Mouse (Mus musculus): Measurements from ENCODE around the gene Sec16b. TPM values are rescaled to one million over a fixed set of nuclear protein-coding genes. Genes with fewer than 3 reads are reported as not detected.

Gene Sec16b
- polyA plus RNA-seq, 1 experiment from 2014 or later, result 2.6 TPM

GRCm38 (mm10) chr1:157547658-157548057 lies 41.1 kb downstream of the Sec16b start:
- Histone ChIP-seq H3K27me3 (no peaks in the 10 kb centered on the region), H3K27ac (no peak overlapping the region), H3K9me3 (replicated peaks) (no peaks in the 10 kb centered on the region), H3K4me2 (no peak overlapping the region), H3K4me3 (replicated peaks) (no peak overlapping the region), H3K36me3 (no peaks in the 10 kb centered on the region), H3K4me1 (no peaks in the 10 kb centered on the region), H3K9ac (no peak overlapping the region)
- no peak for ATAC-seq (replicated peaks; ENCODE audit: low FRiP score)
- WGBS, result 77% methylated on average over 5 of the region's 5 CpGs

- H3K9ac ChIP-seq, result no peak overlapping the region
- no peak for ATAC-seq (replicated peaks; ENCODE audit: low FRiP score)
- H3K4me3 ChIP-seq (replicated peaks), result no peak overlapping the region
- no peak overlapping the region for H3K4me2 ChIP-seq
- no peaks in the 10 kb centered on the region for H3K9me3 ChIP-seq (replicated peaks)
- no peak overlapping the region for H3K27ac ChIP-seq
- no peaks in the 10 kb centered on the region for H3K36me3 ChIP-seq
- peaks cover 7% of the 10 kb centered on the region for H3K4me1 ChIP-seq
- H3K27me3 ChIP-seq, result no peaks in the 10 kb centered on the region; the same call in 1 of the 2 replicates
- 59% methylated on average over 3 of the region's 3 CpGs for WGBS
Measured at GRCm38 (mm10) chr1:157549721-157550120, 43.2 kb downstream of the Sec16b start.

- no peaks in the 10 kb centered on the region; the same call in 1 of the 2 replicates for H3K27me3 ChIP-seq
- no peak overlapping the region for H3K27ac ChIP-seq
- peak; percentile 66 for ATAC-seq (replicated peaks; ENCODE audit: low FRiP score)
- no peaks in the 10 kb centered on the region for H3K36me3 ChIP-seq
- no peak overlapping the region for H3K9ac ChIP-seq
- no peak overlapping the region for H3K4me2 ChIP-seq
- peaks cover 23% of the 10 kb centered on the region for H3K4me1 ChIP-seq
- H3K4me3 ChIP-seq (replicated peaks), result no peak overlapping the region
- H3K9me3 ChIP-seq (replicated peaks), result no peaks in the 10 kb centered on the region
- 54% methylated on average over 7 of the region's 7 CpGs for WGBS
Measured at GRCm38 (mm10) chr1:157552749-157553451, 46.4 kb downstream of the Sec16b start.

DNA sequence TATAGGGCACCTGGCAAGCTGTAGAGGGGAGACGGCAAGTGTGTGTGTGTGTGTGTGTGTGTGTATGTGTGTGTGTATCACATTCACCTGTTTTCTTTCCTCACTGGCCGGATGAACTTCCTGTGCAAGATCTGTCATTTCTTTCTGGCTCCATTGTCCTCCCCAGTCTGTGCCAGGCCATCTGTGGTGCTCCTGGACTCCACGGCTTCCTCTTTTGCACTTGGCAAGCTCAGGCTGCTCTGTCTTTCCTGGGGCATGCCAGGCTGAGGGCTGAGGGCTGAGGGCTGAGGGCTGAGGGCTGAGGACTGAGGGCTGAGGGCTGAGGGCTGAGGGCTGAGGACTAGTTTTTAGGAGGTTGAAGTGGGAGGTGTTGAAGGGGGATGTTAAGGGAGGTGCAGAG lies 47.6 kb downstream of the Sec16b start:
- Histone ChIP-seq H3K36me3 (no peaks in the 10 kb centered on the region), H3K4me2 (peak overlapping the region; percentile 58; the same call in 1 of the 2 replicates), H3K27me3 (no peaks in the 10 kb centered on the region; the same call in 1 of the 2 replicates), H3K4me1 (peaks cover 23% of the 10 kb centered on the region), H3K9ac (no peak overlapping the region), H3K4me3 (replicated peaks) (no peak overlapping the region), H3K27ac (no peak overlapping the region), H3K9me3 (replicated peaks) (no peaks in the 10 kb centered on the region)
- ATAC-seq (replicated peaks; ENCODE audit: low FRiP score), result no peak
- 82% methylated on average over 3 of the region's 3 CpGs for WGBS

DNA sequence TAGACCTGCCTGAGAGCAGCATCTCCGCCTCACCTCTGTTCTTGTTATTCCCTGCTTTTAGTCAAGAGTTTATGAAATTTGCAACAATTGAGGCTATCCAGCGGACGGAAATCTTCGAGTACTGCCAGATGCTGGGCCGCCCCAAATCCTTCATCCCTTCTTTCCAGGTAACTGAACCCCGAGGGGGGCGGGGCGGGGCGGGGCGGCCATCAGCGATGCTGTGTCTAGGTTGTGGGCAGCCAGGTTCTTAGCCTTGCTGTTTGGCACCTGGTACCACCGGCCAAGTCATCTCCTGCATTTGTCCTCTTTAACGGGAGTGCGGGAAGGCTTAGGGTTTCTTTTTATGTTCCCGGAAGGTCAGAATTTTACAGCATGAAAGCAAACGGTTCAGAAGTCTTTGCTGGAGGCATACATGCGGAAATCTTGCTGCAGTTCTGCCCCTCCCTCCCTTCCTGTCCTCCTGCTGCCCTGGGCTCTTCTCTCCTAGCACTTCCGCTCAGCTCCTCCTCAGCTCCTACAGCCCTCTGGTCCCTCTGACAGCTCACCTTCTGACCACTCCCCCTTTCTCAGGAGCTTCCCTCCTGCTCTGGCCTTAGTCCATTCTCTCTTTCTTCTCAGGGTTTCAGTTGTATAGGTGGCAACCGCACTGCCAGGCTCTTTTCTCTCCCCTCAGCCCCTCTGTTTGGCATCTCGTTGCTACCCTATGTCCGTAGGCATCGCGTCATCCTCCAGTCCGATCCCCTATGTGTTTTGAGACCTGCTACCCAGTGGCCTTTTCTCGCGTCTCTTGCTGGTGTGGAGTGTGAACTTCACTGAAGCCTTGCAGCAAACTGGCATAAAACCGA lies 48.4 kb downstream of the Sec16b start:
- Histone ChIP-seq H3K4me1 (peaks cover 23% of the 10 kb centered on the region), H3K4me3 (replicated peaks) (peak overlapping the region; percentile 30), H3K9ac (no peak overlapping the region), H3K36me3 (no peaks in the 10 kb centered on the region), H3K27ac (no peak overlapping the region), H3K27me3 (no peaks in the 10 kb centered on the region; the same call in 1 of the 2 replicates), H3K4me2 (peak overlapping the region; percentile 58), H3K9me3 (replicated peaks) (no peaks in the 10 kb centered on the region)
- peak; percentile 61 for ATAC-seq (replicated peaks; ENCODE audit: low FRiP score)
- 23% methylated on average over 27 of the region's 27 CpGs for whole genome bisulfite sequencing

DNA sequence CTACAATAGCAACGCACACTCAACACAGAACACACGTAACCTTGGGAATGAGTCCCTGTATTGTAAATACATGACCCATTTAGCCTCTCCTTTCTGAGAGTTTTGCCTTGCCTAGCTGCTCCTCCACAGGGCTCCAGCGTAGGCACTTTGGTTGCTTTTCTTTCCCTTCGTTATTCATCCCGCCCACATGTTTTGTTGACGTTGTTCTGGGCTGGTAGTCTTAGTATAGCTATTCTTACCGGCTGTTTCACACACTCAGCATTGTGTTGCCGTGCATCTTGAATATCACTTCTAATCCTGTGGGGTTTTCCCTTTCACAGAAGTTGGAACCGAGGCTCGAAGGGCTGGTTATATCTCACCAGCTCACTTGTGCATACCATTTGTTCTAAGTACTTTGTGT lies 49.2 kb downstream of the Sec16b start:
- Histone ChIP-seq H3K4me2 (no peak overlapping the region), H3K4me1 (peaks cover 25% of the 10 kb centered on the region), H3K27ac (no peak overlapping the region), H3K4me3 (replicated peaks) (no peak overlapping the region), H3K36me3 (no peaks in the 10 kb centered on the region), H3K27me3 (no peaks in the 10 kb centered on the region; the same call in 1 of the 2 replicates), H3K9me3 (replicated peaks) (no peaks in the 10 kb centered on the region), H3K9ac (no peak overlapping the region)
- ATAC-seq (replicated peaks; ENCODE audit: low FRiP score), result no peak
- WGBS, result 63% methylated on average over 10 of the region's 10 CpGs

DNA sequence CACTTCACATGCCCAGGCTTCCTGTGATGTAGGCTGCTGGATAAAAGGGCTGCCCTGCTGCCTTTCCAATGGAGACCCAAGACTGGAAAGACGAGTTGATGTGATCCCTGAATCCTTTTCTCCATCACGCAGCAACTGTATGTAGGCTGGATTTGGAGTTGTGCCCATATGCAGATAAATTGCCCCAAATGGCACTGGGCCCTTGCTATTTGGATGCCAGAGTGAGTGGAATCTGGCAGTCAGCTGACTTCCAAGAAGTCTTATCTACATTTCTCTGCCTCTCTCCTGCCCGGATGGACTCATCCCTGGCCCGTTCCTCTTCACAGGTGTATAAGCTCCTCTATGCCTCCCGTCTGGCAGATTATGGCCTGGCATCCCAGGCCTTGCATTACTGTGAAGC lies 49.9 kb downstream of the Sec16b start:
- WGBS, result 91% methylated on average over 5 of the region's 5 CpGs
- ATAC-seq (replicated peaks; ENCODE audit: low FRiP score), result no peak

GRCm38 (mm10) chr1:157558145-157558544 lies 51.6 kb downstream of the Sec16b start:
- 67% methylated on average over 5 of the region's 5 CpGs for WGBS
- Histone ChIP-seq H3K27ac (no peak overlapping the region), H3K4me2 (no peak overlapping the region), H3K4me3 (replicated peaks) (no peak overlapping the region), H3K27me3 (peaks cover 4% of the 10 kb centered on the region; the same call in 1 of the 2 replicates), H3K36me3 (no peaks in the 10 kb centered on the region), H3K4me1 (peaks cover 26% of the 10 kb centered on the region), H3K9me3 (replicated peaks) (no peaks in the 10 kb centered on the region), H3K9ac (no peak overlapping the region)
- ATAC-seq (replicated peaks; ENCODE audit: low FRiP score), result no peak

More for the DNA sequence above, 49.9 kb downstream of the Sec16b start:
- no peaks in the 10 kb centered on the region for H3K9me3 ChIP-seq (replicated peaks)
- no peak overlapping the region for H3K4me2 ChIP-seq
- no peak overlapping the region for H3K4me3 ChIP-seq (replicated peaks)
- peaks cover 26% of the 10 kb centered on the region for H3K4me1 ChIP-seq
- H3K36me3 ChIP-seq, result no peaks in the 10 kb centered on the region
- no peak overlapping the region for H3K9ac ChIP-seq
- H3K27me3 ChIP-seq, result no peaks in the 10 kb centered on the region; the same call in 1 of the 2 replicates
- H3K27ac ChIP-seq, result no peak overlapping the region

GRCm38 (mm10) chr1:157559986-157560385 lies 53.5 kb downstream of the Sec16b start:
- 76% methylated on average over 6 of the region's 6 CpGs for WGBS
- H3K4me2 ChIP-seq, result no peak overlapping the region
- H3K27ac ChIP-seq, result no peak overlapping the region
- H3K36me3 ChIP-seq, result no peaks in the 10 kb centered on the region
- H3K4me1 ChIP-seq, result peaks cover 16% of the 10 kb centered on the region
- H3K27me3 ChIP-seq, result 0 out of 2 replicates have a peak, but pooled peaks cover 4% of the 10 kb centered on the region
- no peak overlapping the region for H3K9ac ChIP-seq
- no peaks in the 10 kb centered on the region for H3K9me3 ChIP-seq (replicated peaks)
- no peak overlapping the region for H3K4me3 ChIP-seq (replicated peaks)
- ATAC-seq (replicated peaks; ENCODE audit: low FRiP score), result no peak

GRCm38 (mm10) chr1:157560654-157561386 lies 54.3 kb downstream of the Sec16b start:
- WGBS, result 27% methylated on average over 8 of the region's 8 CpGs
- H3K27me3 ChIP-seq, result 0 out of 2 replicates have a peak, but pooled peaks cover 4% of the 10 kb centered on the region
- no peak overlapping the region for H3K27ac ChIP-seq
- peaks cover 8% of the 10 kb centered on the region; the same call in 1 of the 2 replicates for H3K4me1 ChIP-seq
- H3K4me3 ChIP-seq (replicated peaks), result no peak overlapping the region
- H3K9me3 ChIP-seq (replicated peaks), result no peaks in the 10 kb centered on the region
- peak overlapping the region; percentile 31 for H3K4me2 ChIP-seq
- no peak overlapping the region for H3K9ac ChIP-seq
- no peaks in the 10 kb centered on the region for H3K36me3 ChIP-seq
- ATAC-seq (replicated peaks; ENCODE audit: low FRiP score), result peak; percentile 69

GRCm38 (mm10) chr1:157567819-157568218 lies 61.3 kb downstream of the Sec16b start:
- 91% methylated on average over 8 of the region's 8 CpGs for WGBS
- Histone ChIP-seq H3K9me3 (replicated peaks) (no peaks in the 10 kb centered on the region), H3K4me3 (replicated peaks) (no peak overlapping the region), H3K27me3 (no peaks in the 10 kb centered on the region), H3K36me3 (no peaks in the 10 kb centered on the region), H3K9ac (no peak overlapping the region), H3K4me2 (no peak overlapping the region), H3K4me1 (no peaks in the 10 kb centered on the region), H3K27ac (no peak overlapping the region)
- no peak for ATAC-seq (replicated peaks; ENCODE audit: low FRiP score)

Data from kidney, embryonic 15.5 days (tissue).